Mouse (Mus musculus): Measurements from ENCODE around the gene Tff1. TPM values are rescaled to one million over a fixed set of nuclear protein-coding genes. Genes with fewer than 3 reads are reported as not detected.

Gene Tff1
- polyA plus RNA-seq, 1 experiment from 2014 or later: not detected

- H3K4me1 ChIP-seq: peaks cover 4% of the 10 kb centered on the region
- no peak overlapping the region for H3K4me2 ChIP-seq
- no peak overlapping the region for H3K4me3 ChIP-seq
- no peak overlapping the region for H3K9ac ChIP-seq
- H3K27me3 ChIP-seq: no peaks in the 10 kb centered on the region
- H3K9me3 ChIP-seq (replicated peaks): no peaks in the 10 kb centered on the region; the same call in 1 of the 2 replicates
- WGBS: 84% methylated on average over 9 of the region's 9 CpGs
- no peak overlapping the region for H3K27ac ChIP-seq
- no peaks in the 10 kb centered on the region for H3K36me3 ChIP-seq (ENCODE audit: poor library complexity, severe bottlenecking)
- ATAC-seq: no peak
These were observed 19.1 kb downstream of the Tff1 start for GRCm38 (mm10) chr17:31145998-31146397.

GRCm38 (mm10) chr17:31144040-31145037 lies 20.7 kb downstream of the Tff1 start, which contains the start of gene Tff2:
Gene Tff2 (minus strand): TSS chr17:31144282.
- no peak for ATAC-seq
- peaks cover 4% of the 10 kb centered on the region for H3K4me1 ChIP-seq
- no peaks in the 10 kb centered on the region; the same call in 1 of the 2 replicates for H3K9me3 ChIP-seq (replicated peaks)
- no peaks in the 10 kb centered on the region for H3K36me3 ChIP-seq (ENCODE audit: poor library complexity, severe bottlenecking)
- WGBS: 67% methylated on average over 15 of the region's 15 CpGs
- H3K27ac ChIP-seq: no peak within 1 kb of the TSS
- no peaks in the 10 kb centered on the region for H3K27me3 ChIP-seq
- H3K4me3 ChIP-seq: no peak within 1 kb of the TSS
- H3K9ac ChIP-seq: no peak within 1 kb of the TSS
- no peak within 1 kb of the TSS for H3K4me2 ChIP-seq

- WGBS: 92% methylated on average over 7 of the region's 7 CpGs
- H3K4me2 ChIP-seq: no peak overlapping the region
- ATAC-seq: no peak
- H3K27ac ChIP-seq: no peak overlapping the region
- no peak overlapping the region for H3K9ac ChIP-seq
- H3K4me1 ChIP-seq: peaks cover 4% of the 10 kb centered on the region
- no peaks in the 10 kb centered on the region for H3K27me3 ChIP-seq
- no peaks in the 10 kb centered on the region for H3K9me3 ChIP-seq (replicated peaks)
- H3K36me3 ChIP-seq (ENCODE audit: poor library complexity, severe bottlenecking): no peaks in the 10 kb centered on the region
- H3K4me3 ChIP-seq: no peak overlapping the region
These were observed 23.0 kb downstream of the Tff1 start for GRCm38 (mm10) chr17:31142116-31142515.

GRCm38 (mm10) chr17:31138398-31138797 lies 26.7 kb downstream of the Tff1 start:
- no peak for ATAC-seq
- Histone ChIP-seq H3K27ac (no peak overlapping the region), H3K4me1 (no peaks in the 10 kb centered on the region), H3K9me3 (replicated peaks) (no peaks in the 10 kb centered on the region), H3K4me3 (no peak overlapping the region), H3K9ac (no peak overlapping the region), H3K4me2 (no peak overlapping the region), H3K36me3 (ENCODE audit: poor library complexity, severe bottlenecking) (no peaks in the 10 kb centered on the region), H3K27me3 (no peaks in the 10 kb centered on the region)
- WGBS: 21% methylated on average over 5 of the region's 5 CpGs

DNA sequence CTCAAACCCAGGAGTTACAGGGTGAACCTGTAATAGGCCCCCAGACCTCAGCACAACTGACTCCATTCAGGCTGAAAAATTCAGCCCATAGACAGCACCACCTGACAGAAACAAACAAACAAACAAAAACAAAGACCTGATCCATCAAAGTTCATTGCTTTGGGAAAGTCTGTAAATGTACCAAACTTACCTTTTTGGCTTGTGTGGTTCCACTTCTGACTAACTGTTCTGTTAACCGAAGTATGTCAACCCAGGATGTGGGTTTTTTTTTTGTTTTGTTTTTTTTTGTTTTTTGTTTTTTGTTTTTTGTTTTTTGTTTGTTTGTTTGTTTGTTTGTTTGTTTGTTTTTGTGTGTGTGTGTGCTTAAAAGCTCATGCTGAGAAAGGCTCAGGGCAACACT lies 28.3 kb downstream of the Tff1 start:
- H3K36me3 ChIP-seq (ENCODE audit: poor library complexity, severe bottlenecking): no peaks in the 10 kb centered on the region
- H3K9ac ChIP-seq: no peak overlapping the region
- no peak overlapping the region for H3K4me3 ChIP-seq
- no peak overlapping the region for H3K4me2 ChIP-seq
- H3K4me1 ChIP-seq: no peaks in the 10 kb centered on the region
- H3K9me3 ChIP-seq (replicated peaks): no peaks in the 10 kb centered on the region
- no peak for ATAC-seq
- H3K27ac ChIP-seq: no peak overlapping the region
- no peaks in the 10 kb centered on the region for H3K27me3 ChIP-seq
- WGBS: 88% methylated on average over 1 of the region's 1 CpGs

DNA sequence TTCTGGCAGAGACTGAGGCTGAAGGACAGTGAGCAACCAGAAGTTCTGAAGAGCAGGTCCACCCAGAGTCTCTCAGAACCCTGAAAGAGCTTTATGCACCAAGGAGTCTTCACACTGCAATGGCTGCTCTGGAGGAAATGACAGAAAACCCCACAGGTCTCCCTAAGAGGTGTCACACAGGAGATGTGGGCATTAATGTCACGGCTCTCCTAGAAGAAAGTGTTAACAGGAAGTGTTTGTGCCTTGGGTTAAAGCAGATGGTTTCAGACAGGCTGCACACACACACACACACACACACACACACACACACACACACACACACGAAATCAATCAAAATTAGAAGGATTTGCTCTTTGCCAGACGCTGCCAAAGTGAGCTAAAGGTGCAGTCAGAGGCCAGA lies 28.8 kb downstream of the Tff1 start:
- 67% methylated on average over 3 of the region's 3 CpGs for WGBS
- Histone ChIP-seq H3K27me3 (no peaks in the 10 kb centered on the region), H3K4me1 (no peaks in the 10 kb centered on the region), H3K4me2 (no peak overlapping the region), H3K27ac (no peak overlapping the region), H3K4me3 (no peak overlapping the region), H3K9me3 (replicated peaks) (no peaks in the 10 kb centered on the region), H3K9ac (no peak overlapping the region), H3K36me3 (ENCODE audit: poor library complexity, severe bottlenecking) (no peaks in the 10 kb centered on the region)
- ATAC-seq: no peak

DNA sequence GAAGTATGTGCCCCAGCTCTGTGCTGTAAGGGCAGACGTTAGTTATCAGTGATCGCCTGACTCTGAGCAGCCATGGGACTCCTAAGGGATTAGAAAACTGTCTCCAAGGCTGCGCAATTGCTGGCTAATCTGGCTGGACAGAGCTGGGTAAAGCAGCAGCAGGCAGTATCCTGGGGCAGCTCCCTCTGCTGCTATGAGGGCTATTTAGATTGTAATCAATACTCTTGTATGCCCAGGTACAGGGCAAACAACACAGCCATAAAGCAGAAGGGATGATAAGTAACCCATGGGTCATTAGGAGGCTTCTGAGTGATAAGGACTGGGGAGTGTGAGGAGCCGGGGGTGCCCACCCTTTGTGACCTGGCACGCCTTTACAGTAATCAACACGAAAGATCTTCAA lies 30.2 kb downstream of the Tff1 start:
- Histone ChIP-seq H3K4me2 (no peak overlapping the region), H3K27ac (no peak overlapping the region), H3K27me3 (no peaks in the 10 kb centered on the region), H3K4me3 (no peak overlapping the region), H3K36me3 (ENCODE audit: poor library complexity, severe bottlenecking) (no peaks in the 10 kb centered on the region), H3K9ac (no peak overlapping the region), H3K9me3 (replicated peaks) (no peaks in the 10 kb centered on the region), H3K4me1 (no peaks in the 10 kb centered on the region)
- 83% methylated on average over 6 of the region's 6 CpGs for WGBS
- ATAC-seq: no peak

- ATAC-seq: no peak
- Histone ChIP-seq H3K27me3 (no peaks in the 10 kb centered on the region), H3K9ac (no peak overlapping the region), H3K4me1 (0 out of 2 replicates have a peak, but pooled peaks cover 5% of the 10 kb centered on the region), H3K9me3 (replicated peaks) (no peaks in the 10 kb centered on the region), H3K4me3 (no peak overlapping the region), H3K36me3 (ENCODE audit: poor library complexity, severe bottlenecking) (no peaks in the 10 kb centered on the region), H3K27ac (no peak overlapping the region), H3K4me2 (no peak overlapping the region)
- WGBS: 78% methylated on average over 15 of the region's 15 CpGs
These were observed 31.3 kb downstream of the Tff1 start for GRCm38 (mm10) chr17:31133776-31134175.

GRCm38 (mm10) chr17:31131269-31131821 lies 33.7 kb downstream of the Tff1 start:
- no peak overlapping the region for H3K4me2 ChIP-seq
- H3K36me3 ChIP-seq (ENCODE audit: poor library complexity, severe bottlenecking): no peaks in the 10 kb centered on the region
- H3K4me3 ChIP-seq: no peak overlapping the region
- ATAC-seq: no peak
- no peak overlapping the region for H3K9ac ChIP-seq
- H3K4me1 ChIP-seq: 0 out of 2 replicates have a peak, but pooled peaks cover 5% of the 10 kb centered on the region
- no peak overlapping the region for H3K27ac ChIP-seq
- H3K9me3 ChIP-seq (replicated peaks): no peaks in the 10 kb centered on the region
- 78% methylated on average over 10 of the region's 10 CpGs for WGBS
- no peaks in the 10 kb centered on the region for H3K27me3 ChIP-seq

GRCm38 (mm10) chr17:31129452-31129851 lies 35.6 kb downstream of the Tff1 start, which contains the start of gene Tff3:
Gene Tff3 (minus strand): TSS chr17:31129646.
- no peak within 1 kb of the TSS for H3K27ac ChIP-seq
- no peaks in the 10 kb centered on the region for H3K27me3 ChIP-seq
- no peak within 1 kb of the TSS for H3K9ac ChIP-seq
- 32% methylated on average over 2 of the region's 2 CpGs for WGBS
- no peaks in the 10 kb centered on the region for H3K9me3 ChIP-seq (replicated peaks)
- no peak within 1 kb of the TSS for H3K4me3 ChIP-seq
- H3K36me3 ChIP-seq (ENCODE audit: poor library complexity, severe bottlenecking): no peaks in the 10 kb centered on the region
- no peak for ATAC-seq
- no peak within 1 kb of the TSS for H3K4me2 ChIP-seq
- H3K4me1 ChIP-seq: peaks cover 15% of the 10 kb centered on the region; the same call in 1 of the 2 replicates

GRCm38 (mm10) chr17:31128708-31129318 lies 36.3 kb downstream of the Tff1 start:
- H3K4me1 ChIP-seq: peaks cover 15% of the 10 kb centered on the region; the same call in 1 of the 2 replicates
- H3K9ac ChIP-seq: no peak overlapping the region
- no peaks in the 10 kb centered on the region for H3K27me3 ChIP-seq
- peaks cover under 1% of the 10 kb centered on the region; the same call in 1 of the 2 replicates for H3K9me3 ChIP-seq (replicated peaks)
- H3K4me2 ChIP-seq: no peak overlapping the region
- H3K27ac ChIP-seq: no peak overlapping the region
- no peak for ATAC-seq
- H3K36me3 ChIP-seq (ENCODE audit: poor library complexity, severe bottlenecking): no peaks in the 10 kb centered on the region
- 86% methylated on average over 9 of the region's 9 CpGs for WGBS
- no peak overlapping the region for H3K4me3 ChIP-seq

All from forebrain, embryonic 13.5 days (tissue).